Mouse (Mus musculus): ENCODE measurements around the gene Gucy2c.
"Not testable (repeated sequence)": the region's sequence is repeated elsewhere in the genome, so short reads cannot be mapped to it uniquely, and the experiment has no call there.

The Gucy2c gene

GRCm38 (mm10) chr6:136800710-136801109 is 19.1 kb upstream of the Gucy2c start:
- TF ChIP-seq POU5F1 (IDR thresholded peaks at IDR 0.05; ENCODE audit: borderline replicate concordance, low read length), result no peak
- no peak for TF ChIP-seq NANOG (IDR thresholded peaks at IDR 0.05; ENCODE audit: borderline replicate concordance, low read length)
- TF ChIP-seq CTCF (conservative IDR thresholded peaks at IDR 0.05; ENCODE audit: low read length), result no peak
- H3K27me3 ChIP-seq (ENCODE audit: insufficient read depth, low read length), result no peaks in the 10 kb centered on the region
- no peaks in the 10 kb centered on the region for H3K9me3 ChIP-seq (ENCODE audit: low read length)
- H3K4me3 ChIP-seq (replicated peaks; ENCODE audit: low read length), result no peak overlapping the region
- H3K36me3 ChIP-seq (ENCODE audit: insufficient read depth, low read length), result no peaks in the 10 kb centered on the region
- H3K4me1 ChIP-seq (replicated peaks; ENCODE audit: low read depth, low read length), result peaks cover 18% of the 10 kb centered on the region

GRCm38 (mm10) chr6:136797874-136798693 is 16.5 kb upstream of the Gucy2c start:
- H3K4me1 ChIP-seq (replicated peaks; ENCODE audit: low read depth, low read length), result peaks cover 10% of the 10 kb centered on the region
- not testable (repeated sequence) for H3K9me3 ChIP-seq (ENCODE audit: low read length); H3K27me3 ChIP-seq (ENCODE audit: insufficient read depth, low read length); H3K4me3 ChIP-seq (replicated peaks; ENCODE audit: low read length); H3K36me3 ChIP-seq (ENCODE audit: insufficient read depth, low read length)

- H3K36me3 ChIP-seq (ENCODE audit: insufficient read depth, low read length), result no peaks in the 10 kb centered on the region
- no peak overlapping the region for H3K4me3 ChIP-seq (replicated peaks; ENCODE audit: low read length)
- H3K27me3 ChIP-seq (ENCODE audit: insufficient read depth, low read length), result peaks cover 11% of the 10 kb centered on the region; the same call in 1 of the 2 replicates
- H3K9me3 ChIP-seq (ENCODE audit: low read length), result no peaks in the 10 kb centered on the region
- H3K4me1 ChIP-seq (replicated peaks; ENCODE audit: low read depth, low read length), result peaks cover 10% of the 10 kb centered on the region; the same call in 1 of the 2 replicates
- TF ChIP-seq POU5F1 (IDR thresholded peaks at IDR 0.05; ENCODE audit: borderline replicate concordance, low read length), result no peak
- TF ChIP-seq NANOG (IDR thresholded peaks at IDR 0.05; ENCODE audit: borderline replicate concordance, low read length), result no peak
- TF ChIP-seq CTCF (conservative IDR thresholded peaks at IDR 0.05; ENCODE audit: low read length), result no peak
Measured at GRCm38 (mm10) chr6:136795850-136796249, 14.3 kb upstream of the Gucy2c start.

- Histone ChIP-seq H3K27me3 (ENCODE audit: insufficient read depth, low read length) (peaks cover 11% of the 10 kb centered on the region; the same call in 1 of the 2 replicates), H3K9me3 (ENCODE audit: low read length) (no peaks in the 10 kb centered on the region), H3K4me3 (replicated peaks; ENCODE audit: low read length) (no peak overlapping the region), H3K4me1 (replicated peaks; ENCODE audit: low read depth, low read length) (peaks cover 10% of the 10 kb centered on the region; the same call in 1 of the 2 replicates), H3K36me3 (ENCODE audit: insufficient read depth, low read length) (no peaks in the 10 kb centered on the region)
- TF ChIP-seq NANOG (IDR thresholded peaks at IDR 0.05; ENCODE audit: borderline replicate concordance, low read length) (no peak), CTCF (conservative IDR thresholded peaks at IDR 0.05; ENCODE audit: low read length) (no peak), POU5F1 (IDR thresholded peaks at IDR 0.05; ENCODE audit: borderline replicate concordance, low read length) (no peak)
Measured at GRCm38 (mm10) chr6:136795110-136795509, 13.5 kb upstream of the Gucy2c start.

GRCm38 (mm10) chr6:136793831-136794525 is 12.4 kb upstream of the Gucy2c start:
- Histone ChIP-seq H3K27me3 (ENCODE audit: insufficient read depth, low read length) (peaks cover 11% of the 10 kb centered on the region; the same call in 1 of the 2 replicates), H3K4me1 (replicated peaks; ENCODE audit: low read depth, low read length) (peaks cover 10% of the 10 kb centered on the region; the same call in 1 of the 2 replicates), H3K36me3 (ENCODE audit: insufficient read depth, low read length) (no peaks in the 10 kb centered on the region), H3K9me3 (ENCODE audit: low read length) (no peaks in the 10 kb centered on the region), H3K4me3 (replicated peaks; ENCODE audit: low read length) (no peak overlapping the region)
- TF ChIP-seq POU5F1 (IDR thresholded peaks at IDR 0.05; ENCODE audit: borderline replicate concordance, low read length), result no peak
- no peak for TF ChIP-seq NANOG (IDR thresholded peaks at IDR 0.05; ENCODE audit: borderline replicate concordance, low read length)
- no peak for TF ChIP-seq CTCF (conservative IDR thresholded peaks at IDR 0.05; ENCODE audit: low read length)

- TF ChIP-seq POU5F1 (IDR thresholded peaks at IDR 0.05; ENCODE audit: borderline replicate concordance, low read length) (no peak), CTCF (conservative IDR thresholded peaks at IDR 0.05; ENCODE audit: low read length) (no peak), NANOG (IDR thresholded peaks at IDR 0.05; ENCODE audit: borderline replicate concordance, low read length) (no peak)
- peaks cover 11% of the 10 kb centered on the region; the same call in 1 of the 2 replicates for H3K27me3 ChIP-seq (ENCODE audit: insufficient read depth, low read length)
- no peaks in the 10 kb centered on the region for H3K9me3 ChIP-seq (ENCODE audit: low read length)
- peaks cover 10% of the 10 kb centered on the region; the same call in 1 of the 2 replicates for H3K4me1 ChIP-seq (replicated peaks; ENCODE audit: low read depth, low read length)
- no peaks in the 10 kb centered on the region for H3K36me3 ChIP-seq (ENCODE audit: insufficient read depth, low read length)
- H3K4me3 ChIP-seq (replicated peaks; ENCODE audit: low read length), result no peak overlapping the region
Measured at GRCm38 (mm10) chr6:136792884-136793758, 11.6 kb upstream of the Gucy2c start.

GRCm38 (mm10) chr6:136789391-136789971 is 7.9 kb upstream of the Gucy2c start:
- no peak overlapping the region for H3K4me3 ChIP-seq (replicated peaks; ENCODE audit: low read length)
- H3K9me3 ChIP-seq (ENCODE audit: low read length), result no peaks in the 10 kb centered on the region
- peaks cover 11% of the 10 kb centered on the region; the same call in 1 of the 2 replicates for H3K27me3 ChIP-seq (ENCODE audit: insufficient read depth, low read length)
- TF ChIP-seq CTCF (conservative IDR thresholded peaks at IDR 0.05; ENCODE audit: low read length) (no peak), POU5F1 (IDR thresholded peaks at IDR 0.05; ENCODE audit: borderline replicate concordance, low read length) (no peak), NANOG (IDR thresholded peaks at IDR 0.05; ENCODE audit: borderline replicate concordance, low read length) (no peak)
- H3K36me3 ChIP-seq (ENCODE audit: insufficient read depth, low read length), result no peaks in the 10 kb centered on the region
- H3K4me1 ChIP-seq (replicated peaks; ENCODE audit: low read depth, low read length), result peaks cover 6% of the 10 kb centered on the region; the same call in 1 of the 2 replicates
